Mouse (Mus musculus): ENCODE results near the gene Mei1.

- TF ChIP-seq BHLHE40 (IDR thresholded peaks at IDR 0.05; ENCODE audit: low read depth, low read length), result no peak
- no peak for TF ChIP-seq CTCF (conservative IDR thresholded peaks at IDR 0.05 in 1 of 2, IDR thresholded peaks at IDR 0.05 in 1 of 2; ENCODE audit: low read depth in 2 of 2, low read length in 2 of 2)
- no peak for TF ChIP-seq CHD2 (IDR thresholded peaks at IDR 0.05; ENCODE audit: low read length)
- no peak for TF ChIP-seq ETS1 (conservative IDR thresholded peaks at IDR 0.05; ENCODE audit: low read depth, low read length)
- no peak for TF ChIP-seq KAT2A (IDR thresholded peaks at IDR 0.05; ENCODE audit: insufficient replicate concordance, low read length)
- no peak for TF ChIP-seq POLR2A (IDR thresholded peaks at IDR 0.05; ENCODE audit: low read depth, low read length)
- TF ChIP-seq HCFC1 (IDR thresholded peaks at IDR 0.05; ENCODE audit: low read depth, low read length), result no peak
- TF ChIP-seq JUND (conservative IDR thresholded peaks at IDR 0.05; ENCODE audit: low read depth, low read length), result no peak
- no peak for TF ChIP-seq NRF1 (IDR thresholded peaks at IDR 0.05; ENCODE audit: low read depth, low read length)
- TF ChIP-seq MYC (IDR thresholded peaks at IDR 0.05; ENCODE audit: low read depth, low read length), result no peak
- no peak for TF ChIP-seq POLR2AphosphoS2 (IDR thresholded peaks at IDR 0.05; ENCODE audit: low read depth, low read length)
- TF ChIP-seq UBTF (IDR thresholded peaks at IDR 0.05; ENCODE audit: low read depth, low read length), result 0 out of 2 replicates have a peak, but pooled peaks have one; percentile 56
- no peak for TF ChIP-seq MXI1 (IDR thresholded peaks at IDR 0.05; ENCODE audit: low read depth, low read length)
These were observed 88.6 kb downstream of the Mei1 start for GRCm38 (mm10) chr15:82158243-82159035.
